Mouse (Mus musculus): Measurements from ENCODE around the gene Gm19684. TPM values are rescaled to one million over a fixed set of nuclear protein-coding genes. Genes with fewer than 3 reads are reported as not detected.
"Not testable (repeated sequence)": the region's sequence is repeated elsewhere in the genome, so short reads cannot be mapped to it uniquely, and the experiment has no call there.

The Gm19684 gene
- polyA plus RNA-seq, 1 experiment: 0.29 TPM

DNA sequence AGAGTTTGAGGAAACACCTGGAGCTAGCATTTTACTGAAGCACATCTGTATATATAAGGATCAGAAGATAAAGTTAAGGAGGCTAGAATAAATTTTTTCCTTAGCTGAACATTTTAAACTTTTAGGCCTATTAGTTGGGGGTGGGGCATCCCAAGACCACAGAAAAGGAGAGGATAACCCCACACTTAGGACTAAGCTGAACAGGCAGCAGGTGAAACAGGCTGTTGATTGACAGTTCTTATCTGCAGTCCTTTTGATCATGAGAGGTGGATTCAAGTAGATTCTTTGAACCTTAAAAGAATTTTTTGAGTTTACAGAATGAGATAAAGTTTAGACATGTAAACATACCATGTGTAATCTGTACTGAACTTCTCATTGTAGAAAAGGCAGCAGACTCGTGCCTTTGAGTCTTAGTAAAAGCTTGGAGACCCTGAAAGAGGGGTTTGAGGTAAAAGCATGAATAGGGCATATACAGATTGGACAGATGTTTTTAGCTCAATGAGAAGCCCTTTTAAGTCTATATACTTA lies 48.9 kb downstream of the Gm19684 start:
- H3K4me3 ChIP-seq (replicated peaks): no peak overlapping the region
- TF ChIP-seq GATA1 (IDR thresholded peaks at IDR 0.05; ENCODE audit: borderline replicate concordance, low read length) (no peak), FLI1 (IDR thresholded peaks at IDR 0.05; ENCODE audit: low read length) (no peak)
- H3K4me1 ChIP-seq: no peaks in the 10 kb centered on the region
- H3K9me3 ChIP-seq: no peaks in the 10 kb centered on the region
- H3K36me3 ChIP-seq (replicated peaks; ENCODE audit: low read length): no peaks in the 10 kb centered on the region
- H3K27me3 ChIP-seq (replicated peaks): peaks cover 17% of the 10 kb centered on the region

DNA sequence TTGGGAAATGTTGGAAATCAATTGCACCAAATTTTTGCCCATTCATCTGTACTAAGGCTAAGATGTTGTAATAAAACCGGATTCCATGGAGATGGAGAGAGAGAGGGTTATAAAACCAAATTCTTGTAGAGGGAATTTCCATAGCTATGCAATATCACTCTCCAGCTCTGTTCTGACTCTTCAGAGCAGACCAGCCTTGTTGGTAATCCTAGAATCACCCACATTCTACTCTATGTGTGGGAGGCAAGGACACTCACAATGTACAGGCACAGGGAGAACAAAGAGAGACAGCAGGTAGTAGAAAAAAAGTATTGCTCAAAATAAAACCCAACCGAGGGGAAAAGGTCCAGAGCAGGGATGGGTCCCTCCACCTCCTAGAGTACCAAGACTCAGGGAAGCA lies 54.7 kb downstream of the Gm19684 start:
- H3K36me3 ChIP-seq (replicated peaks; ENCODE audit: low read length); H3K9me3 ChIP-seq; H3K27me3 ChIP-seq (replicated peaks); H3K4me3 ChIP-seq (replicated peaks); H3K4me1 ChIP-seq: not testable (repeated sequence)

- not testable (repeated sequence) for H3K36me3 ChIP-seq (replicated peaks; ENCODE audit: low read length); H3K4me3 ChIP-seq (replicated peaks); H3K4me1 ChIP-seq; H3K9me3 ChIP-seq
- peaks cover 10% of the 10 kb centered on the region for H3K27me3 ChIP-seq (replicated peaks)
These were observed 57.5 kb downstream of the Gm19684 start for GRCm38 (mm10) chr17:36178938-36179337.

Other genes with a start within 250 kb of the Gm19684 start
- gene Dhx16, start 241.9 kb upstream of the Gm19684 start, polyA plus RNA-seq (2012; ENCODE audit: insufficient read depth, low replicate concordance): 23.2 and 32.1 TPM in 2 replicates
- 101 and 470 TPM in 2 replicates for gene 2310061I04Rik, start 224.2 kb upstream of the Gm19684 start, polyA plus RNA-seq (2012; ENCODE audit: insufficient read depth, low replicate concordance)
- gene Atat1, start 211.6 kb upstream of the Gm19684 start, polyA plus RNA-seq (2012; ENCODE audit: insufficient read depth, low replicate concordance): 15.4 and 23.3 TPM in 2 replicates
- 5.7 TPM in 1 of 2 replicates, not detected in the other for gene Mrps18b, start 205.3 kb upstream of the Gm19684 start, polyA plus RNA-seq (2012; ENCODE audit: insufficient read depth, low replicate concordance)
- gene Ppp1r10, start 205.2 kb upstream of the Gm19684 start, polyA plus RNA-seq (2012; ENCODE audit: insufficient read depth, low replicate concordance): 28.5 and 36.4 TPM in 2 replicates
- gene Abcf1, start 151.9 kb upstream of the Gm19684 start, polyA plus RNA-seq (2012; ENCODE audit: insufficient read depth, low replicate concordance): 86.0 and 161 TPM in 2 replicates
- gene Gnl1, start 141.8 kb upstream of the Gm19684 start, polyA plus RNA-seq (2012; ENCODE audit: insufficient read depth, low replicate concordance): 63.9 and 75.7 TPM in 2 replicates
- gene Prr3, start 141.4 kb upstream of the Gm19684 start, polyA plus RNA-seq (2012; ENCODE audit: insufficient read depth, low replicate concordance): 11.4 and 13.7 TPM in 2 replicates
- 3.9 TPM in 1 of 2 replicates, not detected in the other for gene H2-T24, start 101.1 kb upstream of the Gm19684 start, polyA plus RNA-seq (2012; ENCODE audit: insufficient read depth, low replicate concordance)
- gene H2-T23, start 88.8 kb upstream of the Gm19684 start, polyA plus RNA-seq (2012; ENCODE audit: insufficient read depth, low replicate concordance): 13.8 and 44.0 TPM in 2 replicates
- gene H2-T22, start 78.9 kb upstream of the Gm19684 start, polyA plus RNA-seq (2012; ENCODE audit: insufficient read depth, low replicate concordance): 6.2 TPM in 1 of 2 replicates, not detected in the other
- gene Gm6034, start 78.7 kb upstream of the Gm19684 start, polyA plus RNA-seq (2012; ENCODE audit: insufficient read depth, low replicate concordance): 0.25 TPM in 1 of 2 replicates, not detected in the other
- 20.5 TPM in 1 of 2 replicates, not detected in the other for gene Gm11127, start 63.3 kb upstream of the Gm19684 start, polyA plus RNA-seq (2012; ENCODE audit: insufficient read depth, low replicate concordance)
- gene Gm7030, start 7.7 kb downstream of the Gm19684 start, polyA plus RNA-seq (2012; ENCODE audit: insufficient read depth, low replicate concordance): 0.46 TPM in 1 of 2 replicates, not detected in the other
- gene Gm8909, start 46.9 kb downstream of the Gm19684 start, polyA plus RNA-seq (2012; ENCODE audit: insufficient read depth, low replicate concordance): not detected in 2 replicates
- not detected in 2 replicates for gene H2-T3, start 68.6 kb downstream of the Gm19684 start, polyA plus RNA-seq (2012; ENCODE audit: insufficient read depth, low replicate concordance)
- gene Rpp21, start 136.4 kb downstream of the Gm19684 start, polyA plus RNA-seq (2012; ENCODE audit: insufficient read depth, low replicate concordance): 81.8 and 103 TPM in 2 replicates
- gene Trim39, start 150.6 kb downstream of the Gm19684 start, polyA plus RNA-seq (2012; ENCODE audit: insufficient read depth, low replicate concordance): 2.5 TPM in 2 replicates
- not detected in 2 replicates for gene H2-M10.2, start 164.8 kb downstream of the Gm19684 start, polyA plus RNA-seq (2012; ENCODE audit: insufficient read depth, low replicate concordance)
- gene H2-M10.1, start 204.5 kb downstream of the Gm19684 start, polyA plus RNA-seq (2012; ENCODE audit: insufficient read depth, low replicate concordance): not detected in 2 replicates
- gene H2-M10.3, start 246.7 kb downstream of the Gm19684 start, polyA plus RNA-seq (2012; ENCODE audit: insufficient read depth, low replicate concordance): not detected in 2 replicates

All from megakaryocyte, embryonic 14.5 days (primary cell).